Mouse (Mus musculus) gastrocnemius, adult 18-20 months (tissue): Measurements from ENCODE around the gene Zfp248. TPM values are rescaled to one million over a fixed set of nuclear protein-coding genes. Genes with fewer than 3 reads are reported as not detected.
A peak's percentile ranks its signal among the peaks of the same experiment; 100 is the strongest.

Experiments used
- DNase-seq: peaks from one replicate; pipeline ENCODE4 v3.0.0; 2021; ENCODE audit warnings: low spot score
- long read RNA-seq, 2 experiments: library from polyadenylated mRNA; stranded (forward); transcript quantifications; one replicate each; pipeline ENCODE4 v2.0.0; 2021
- total RNA-seq, 2 experiments: library from RNA; stranded (reverse); gene quantifications; 2 replicates each; pipeline ENCODE4 v1.2.3; 2021

The Zfp248 gene
- 1 to 10 TPM; 1.8 to 1.9 TPM for total RNA-seq
- long read RNA-seq, experiment 1, partial matches to known transcripts, result 1 of 1 reads
- long read RNA-seq, experiment 1, other reads (novel, unspliced or antisense), result 0 of 1 reads
- long read RNA-seq, experiment 2, partial matches to known transcripts, result 1 of 1 reads
- long read RNA-seq, experiment 2, other reads (novel, unspliced or antisense), result 0 of 1 reads

DNA sequence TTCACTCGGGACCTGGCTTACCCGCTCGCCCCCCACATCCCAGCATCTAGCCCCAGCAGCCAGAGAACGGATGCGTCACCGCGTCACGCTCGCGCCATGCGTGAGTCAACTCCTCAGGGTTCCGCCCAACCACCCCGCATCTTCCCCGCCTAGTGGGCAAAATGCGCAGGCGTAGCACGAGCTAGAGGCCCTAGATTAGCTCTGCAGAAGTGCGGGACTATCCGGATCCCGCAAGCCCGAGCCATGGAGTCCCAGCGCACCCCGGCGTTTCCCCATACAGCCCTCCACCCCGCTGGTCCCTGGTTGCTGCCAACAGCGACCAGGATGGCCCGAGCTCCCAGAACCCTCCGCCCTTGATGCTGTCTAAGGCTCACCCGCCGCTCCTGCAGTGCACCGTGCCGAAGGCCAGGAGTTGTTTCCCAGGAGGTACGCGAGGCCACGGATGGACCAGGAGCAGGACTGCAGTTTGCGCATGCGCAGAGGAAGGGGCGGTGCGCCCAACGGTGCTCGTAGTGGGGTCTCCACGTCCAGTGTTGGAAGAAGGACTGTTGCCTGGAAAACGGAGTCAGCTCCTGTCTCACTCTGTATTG lies at the start of gene Zfp248:
Gene Zfp248, minus strand, starts transcription at position 487 of the 590 bp plus-strand sequence.
- peak; percentile 84 for DNase-seq

- no peak for DNase-seq
Observed at GRCm38 (mm10) chr6:118499010-118499409, 43.7 kb upstream of the Zfp248 start.

DNA sequence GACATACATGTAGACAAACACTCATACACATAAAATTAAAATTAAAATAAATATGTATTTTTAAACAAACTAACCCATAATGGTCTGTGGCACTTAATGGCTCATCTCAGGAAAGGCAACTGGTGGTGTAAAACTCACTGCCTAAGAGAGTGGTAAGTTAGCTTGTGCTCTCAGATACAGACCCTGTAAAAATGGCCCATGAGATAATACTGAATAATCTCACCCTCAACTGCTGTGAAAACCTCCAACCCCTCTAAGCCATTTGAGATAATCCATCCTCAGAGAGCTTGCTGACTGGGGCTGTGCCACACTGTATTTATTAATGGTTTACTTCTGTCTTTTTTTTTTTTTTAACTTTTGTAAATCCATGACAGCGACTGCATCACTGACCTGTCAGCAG lies 26.8 kb upstream of the Zfp248 start:
- no peak for DNase-seq

- peak; percentile 76 for DNase-seq
Observed at GRCm38 (mm10) chr6:118478957-118479708, 23.8 kb upstream of the Zfp248 start, which contains the start of gene Zfp9. Gene Zfp9, minus strand, starts transcription at chr6:118479320.

GRCm38 (mm10) chr6:118477875-118478785 lies 22.8 kb upstream of the Zfp248 start:
- no peak for DNase-seq

- DNase-seq, result no peak
Observed at GRCm38 (mm10) chr6:118462069-118462705, 6.9 kb upstream of the Zfp248 start.

- DNase-seq, result no peak
Observed at GRCm38 (mm10) chr6:118457726-118458125, 2.4 kb upstream of the Zfp248 start.

GRCm38 (mm10) chr6:118454452-118454851 lies 876 bp downstream of the Zfp248 start:
- DNase-seq, result no peak

DNA sequence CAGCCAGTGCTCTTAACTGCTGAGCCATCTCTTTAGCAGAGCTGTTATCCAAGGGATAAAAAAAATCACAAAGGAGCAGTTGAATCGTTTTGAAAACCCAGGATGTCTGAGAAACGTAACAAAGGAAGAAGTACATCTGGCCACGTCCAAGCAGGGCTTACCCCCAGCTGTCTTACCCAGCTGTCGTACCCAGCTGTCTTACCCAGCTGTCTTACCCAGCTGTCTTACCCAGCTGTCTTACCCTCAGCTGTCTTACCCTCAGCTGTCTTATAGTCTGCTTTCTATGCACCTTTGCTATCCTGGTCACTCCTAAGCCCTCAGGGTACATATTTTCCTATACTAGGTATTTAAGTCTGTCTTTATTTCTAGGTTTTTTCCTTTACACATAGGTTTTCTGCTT lies 23.8 kb downstream of the Zfp248 start:
- no peak for DNase-seq

DNA sequence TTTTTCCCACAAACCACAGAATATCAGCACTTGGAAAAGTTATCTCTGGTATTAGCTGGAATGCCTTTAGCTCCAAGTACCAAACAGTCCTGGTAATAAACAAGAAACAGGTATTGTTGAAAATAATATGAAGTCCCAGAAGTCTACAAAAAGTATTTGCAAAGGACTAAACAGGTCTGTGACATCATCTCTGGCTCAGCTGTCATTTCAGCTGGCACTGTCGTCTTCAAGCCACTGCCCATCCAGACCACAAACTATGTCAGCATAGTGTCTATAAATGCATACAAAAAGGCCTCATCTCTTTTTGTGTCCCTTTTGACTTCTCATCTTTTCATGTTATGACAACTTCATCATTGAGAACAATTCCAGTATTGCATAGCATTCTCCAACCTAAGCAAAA lies 28.7 kb downstream of the Zfp248 start:
- no peak for DNase-seq

DNA sequence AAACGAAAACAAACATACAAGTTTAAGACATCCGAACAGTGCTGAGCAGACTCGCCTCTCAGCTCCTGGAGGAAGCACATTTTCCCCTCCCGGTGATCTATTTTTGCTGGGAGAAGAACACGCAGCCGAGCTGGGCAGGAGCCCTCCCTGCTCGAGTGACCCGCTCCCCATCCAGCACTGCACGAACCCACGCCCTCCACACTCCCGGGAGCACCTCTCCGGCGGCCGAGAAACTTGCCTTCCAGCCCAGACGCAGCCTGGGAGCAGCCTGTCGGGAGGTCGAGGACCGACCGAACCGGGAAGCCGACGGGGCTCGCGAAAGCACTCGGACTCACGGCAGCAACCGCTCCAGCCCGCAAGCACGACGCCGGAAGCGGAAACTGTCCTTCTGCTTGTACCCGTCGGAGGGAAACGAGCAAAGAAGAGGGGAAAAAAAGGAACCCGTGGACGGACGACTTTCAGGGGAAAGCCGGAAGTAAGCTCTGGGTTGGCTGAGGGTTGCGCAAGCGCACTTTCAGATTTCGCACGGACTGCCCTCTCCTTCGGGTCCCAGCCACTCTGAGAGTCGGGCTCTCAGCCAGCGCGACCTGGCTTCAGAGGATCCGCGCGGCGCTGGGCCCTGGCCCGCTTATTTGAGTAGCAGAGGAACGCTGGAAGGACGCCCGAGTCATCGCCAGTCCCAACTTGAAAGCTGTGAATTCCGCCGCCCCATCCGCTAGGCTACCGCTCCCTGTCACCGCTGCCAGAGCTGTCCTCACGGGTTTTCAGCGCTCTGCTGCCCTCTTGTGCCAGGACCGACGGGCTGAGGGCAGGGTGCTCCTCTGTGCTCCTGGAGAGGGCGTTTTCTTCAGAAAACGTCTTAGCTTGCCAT lies 36.0 kb downstream of the Zfp248 start, which contains the start of gene Bms1:
Gene Bms1, minus strand, starts transcription at position 425 of the 871 bp plus-strand sequence.
- peak; percentile 96 for DNase-seq

DNA sequence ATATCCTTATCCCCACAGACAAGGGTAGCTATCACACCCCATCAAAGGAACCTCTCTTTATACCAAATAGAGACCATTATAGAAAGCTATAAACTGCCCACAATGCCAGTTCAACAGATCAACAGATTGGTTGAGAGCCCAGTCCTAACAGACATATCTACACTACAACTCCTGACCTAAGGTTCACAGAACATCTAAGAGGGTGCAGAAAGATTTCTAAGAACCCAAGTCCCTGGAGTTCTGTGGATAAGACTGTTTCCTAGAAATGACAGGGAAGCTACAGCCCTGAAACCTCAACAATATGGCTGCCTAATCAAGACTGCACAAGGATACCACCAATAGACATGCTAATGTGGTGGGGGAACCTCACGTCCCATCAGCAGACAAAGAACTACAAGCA lies 44.9 kb downstream of the Zfp248 start:
- DNase-seq, result no peak

GRCm38 (mm10) chr6:118408510-118408909 lies 46.8 kb downstream of the Zfp248 start:
- DNase-seq, result no peak

GRCm38 (mm10) chr6:118406421-118406820 lies 48.9 kb downstream of the Zfp248 start:
- DNase-seq, result no peak

DNA sequence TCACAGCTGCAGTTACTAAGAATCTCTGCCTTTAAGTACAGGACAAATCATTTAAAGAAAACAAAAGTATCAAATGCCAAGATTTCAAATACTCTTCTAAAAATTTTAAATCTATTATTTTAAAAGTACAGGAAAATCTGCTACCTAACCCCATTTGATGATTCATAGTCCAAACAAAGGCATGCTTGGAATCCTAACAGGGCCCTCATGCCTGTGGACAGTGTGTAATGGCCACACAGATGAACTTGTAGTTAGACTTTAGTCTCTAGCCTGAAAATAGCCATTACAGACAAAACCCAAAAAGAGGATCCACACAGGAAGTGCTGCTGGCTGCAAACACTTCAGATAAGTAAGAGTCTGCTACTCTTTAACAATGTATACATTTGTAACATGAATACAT lies 64.6 kb downstream of the Zfp248 start:
- no peak for DNase-seq

DNA sequence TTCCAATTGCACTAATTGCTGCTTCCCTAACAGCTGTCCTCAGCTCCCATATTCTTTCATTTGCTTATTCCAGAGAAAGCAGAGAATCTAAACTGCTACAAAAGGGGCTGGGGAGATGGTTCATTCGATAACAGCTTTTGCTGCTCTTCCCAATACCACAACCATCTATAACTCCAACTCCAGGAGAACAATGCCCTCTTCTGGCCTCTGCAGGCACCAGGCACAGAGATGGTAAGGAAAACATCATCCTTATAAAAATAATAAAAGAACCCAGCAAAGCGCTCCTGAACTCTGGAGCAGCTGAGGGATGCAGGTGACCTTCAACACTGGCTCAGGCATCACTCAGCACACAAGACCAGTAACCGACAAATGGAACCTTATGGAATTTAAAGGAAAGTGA lies 69.4 kb downstream of the Zfp248 start:
- DNase-seq, result no peak

DNA sequence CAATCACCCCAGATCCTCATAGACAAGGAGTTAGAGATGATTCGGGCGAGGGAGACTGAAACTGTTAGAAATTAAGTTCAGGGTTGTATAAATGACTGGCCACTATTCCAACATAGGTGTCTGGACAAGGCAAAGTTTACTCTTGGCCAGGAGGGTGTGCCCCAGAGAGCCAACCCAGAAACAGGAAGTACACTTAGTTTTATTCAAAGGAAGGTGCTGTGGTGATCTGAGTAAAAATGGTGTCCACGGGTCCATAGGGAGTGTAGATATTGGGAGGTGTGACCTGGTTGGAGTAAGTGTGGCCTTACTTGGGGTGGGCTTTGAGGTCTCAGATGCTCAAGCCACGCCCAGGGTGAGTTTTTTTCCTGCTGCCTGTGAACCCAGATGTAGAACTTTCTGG lies 74.1 kb downstream of the Zfp248 start:
- DNase-seq, result no peak

- DNase-seq, result no peak
Observed at GRCm38 (mm10) chr6:118380630-118381029, 74.7 kb downstream of the Zfp248 start.

GRCm38 (mm10) chr6:118379451-118380167 lies 75.7 kb downstream of the Zfp248 start:
- peak; percentile 43 for DNase-seq
